Mouse (Mus musculus) forebrain, postnatal 0 days (tissue): ENCODE results near the gene Epsti1. TPM values are rescaled to one million over a fixed set of nuclear protein-coding genes. Genes with fewer than 3 reads are reported as not detected.

Experiments used
- ATAC-seq: fragments of 200-750 bp; cut with Nextera tagmentation; 2 replicates; pipeline ENCODE4 v1.8.0; 2017; ENCODE audit warnings: mild to moderate bottlenecking, moderate library complexity
- DNase-seq: peaks from one replicate; pipeline ENCODE4 v3.0.0-alpha.2; 2015
- H3K27ac ChIP-seq: fragments of 300-500 bp; sonication (generic); 2 replicates; pipeline ENCODE4 v1.5.1; 2014; ENCODE audit warnings: low read depth, mild to moderate bottlenecking, antibody characterized with exemption, low read length, moderate library complexity, mixed read lengths
- H3K27me3 ChIP-seq: fragments of 300-500 bp; sonication (generic); 2 replicates; pipeline ENCODE4 v1.6.1; 2014; ENCODE audit warnings: mild to moderate bottlenecking, low read length, mixed read lengths; ENCODE audit not compliant: insufficient read depth
- H3K36me3 ChIP-seq: fragments of 300-500 bp; sonication (generic); 2 replicates; pipeline ENCODE4 v1.6.1; 2014; ENCODE audit warnings: mild to moderate bottlenecking, moderate library complexity; ENCODE audit not compliant: insufficient read depth
- H3K4me1 ChIP-seq: fragments of 300-500 bp; sonication (generic); 2 replicates; pipeline ENCODE4 v1.6.1; 2014; ENCODE audit warnings: antibody characterized with exemption; ENCODE audit not compliant: insufficient read depth
- H3K4me2 ChIP-seq: fragments of 300-500 bp; sonication (generic); 2 replicates; pipeline ENCODE4 v1.6.1; 2014; ENCODE audit warnings: low read depth, mild to moderate bottlenecking, moderate library complexity
- H3K4me3 ChIP-seq: fragments of 300-500 bp; sonication (generic); 2 replicates; pipeline ENCODE4 v1.5.1; 2014; ENCODE audit warnings: low read depth, low read length, mixed read lengths
- H3K9ac ChIP-seq: fragments of 300-500 bp; sonication (generic); 2 replicates; pipeline ENCODE4 v1.6.1; 2014; ENCODE audit warnings: mild to moderate bottlenecking
- H3K9me3 ChIP-seq: fragments of 300-500 bp; sonication (generic); 2 replicates; pipeline ENCODE4 v1.6.1; 2016; ENCODE audit warnings: low read length
- CTCF ChIP-seq: sonication (generic); IDR thresholded peaks from 2 replicates; pipeline ENCODE4 v1.5.1; 2016; ENCODE audit warnings: antibody characterized with exemption, control low read depth, low read depth
- WGBS: fragments of 180-500 bp; shearing (Covaris S2); extraction: QIAGEN DNeasy Blood & Tissue Kit; methylation state at CpG from one replicate; pipeline ENCODE4 v1.1.7; 2014; 5-methylcytosine and 5-hydroxymethylcytosine counted together
- polyA plus RNA-seq: library from polyadenylated mRNA; unstranded; fragments of >200 nt; fragmentation: Nextera tagmentation; extraction: Ambion mirVana; gene quantifications from 2 replicates; pipeline ENCODE4 v1.2.1, GENCODE M21; 2015
- total RNA-seq: library from RNA; depleted of rRNA; stranded (reverse); fragments of >200 nt; gene quantifications from 2 replicates; pipeline ENCODE4 v1.2.3, GENCODE M21; 2014

Epsti1 gene
- total and polyA plus RNA-seq, 2 experiments from 2014 or later, result 0.33 to 0.97 TPM

DNA sequence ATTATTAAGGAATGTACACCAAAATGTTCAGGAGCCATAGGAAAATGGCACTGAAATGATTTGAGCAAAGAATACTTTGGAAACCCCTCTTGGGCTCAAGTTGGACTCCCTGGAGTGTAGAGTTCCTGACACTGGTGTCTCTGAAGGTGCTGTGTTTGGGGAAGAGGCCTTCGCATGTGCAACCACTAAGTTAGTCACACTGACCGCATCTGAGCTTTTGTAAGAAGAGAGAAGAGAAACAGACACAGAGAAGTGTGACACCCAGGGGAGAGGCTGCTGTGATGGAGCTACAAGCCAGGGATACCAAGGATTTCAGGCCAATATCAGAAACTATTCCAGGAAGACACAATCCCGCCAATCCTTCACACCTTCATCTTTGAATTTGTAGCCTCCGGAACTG, 17.1 kb upstream of the Epsti1 start:
- H3K4me2 ChIP-seq, result no peak overlapping the region
- no peak overlapping the region for H3K9ac ChIP-seq
- no peak overlapping the region for H3K4me3 ChIP-seq
- WGBS, result 86% methylated on average over 4 of the region's 4 CpGs
- no peaks in the 10 kb centered on the region for H3K36me3 ChIP-seq
- ATAC-seq (no peak), DNase-seq (no peak)
- no peak for TF ChIP-seq CTCF
- no peaks in the 10 kb centered on the region for H3K9me3 ChIP-seq
- no peaks in the 10 kb centered on the region for H3K4me1 ChIP-seq
- H3K27ac ChIP-seq, result no peak overlapping the region
- no peaks in the 10 kb centered on the region for H3K27me3 ChIP-seq

DNA sequence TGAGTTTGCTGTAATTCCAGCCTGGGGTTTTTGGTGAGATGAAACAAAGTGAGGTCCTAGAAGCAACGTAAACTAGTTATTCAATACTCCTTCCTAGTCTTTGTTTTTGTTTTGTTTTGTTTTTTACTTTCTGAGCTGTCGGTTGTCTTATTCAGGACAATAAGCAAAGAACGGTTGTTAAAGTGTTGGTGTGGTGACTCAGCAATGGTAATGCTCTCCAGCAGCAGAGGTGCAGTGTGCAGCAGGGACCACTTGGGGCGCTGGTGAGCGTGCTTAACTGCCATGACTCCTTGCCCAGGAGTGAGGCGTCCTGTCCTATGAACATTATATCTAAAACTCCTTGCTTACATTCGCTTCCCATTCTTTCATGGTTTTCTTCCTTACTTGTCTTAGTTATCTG, 14.1 kb upstream of the Epsti1 start:
- Histone ChIP-seq H3K9ac (no peak overlapping the region), H3K27me3 (no peaks in the 10 kb centered on the region), H3K4me2 (no peak overlapping the region), H3K27ac (no peak overlapping the region), H3K4me1 (no peaks in the 10 kb centered on the region), H3K36me3 (no peaks in the 10 kb centered on the region), H3K4me3 (no peak overlapping the region), H3K9me3 (no peaks in the 10 kb centered on the region)
- DNase-seq, result no peak
- no peak for ATAC-seq
- peak; percentile 21; the same call in 1 of the 2 replicates for TF ChIP-seq CTCF
- 83% methylated on average over 7 of the region's 7 CpGs for WGBS

DNA sequence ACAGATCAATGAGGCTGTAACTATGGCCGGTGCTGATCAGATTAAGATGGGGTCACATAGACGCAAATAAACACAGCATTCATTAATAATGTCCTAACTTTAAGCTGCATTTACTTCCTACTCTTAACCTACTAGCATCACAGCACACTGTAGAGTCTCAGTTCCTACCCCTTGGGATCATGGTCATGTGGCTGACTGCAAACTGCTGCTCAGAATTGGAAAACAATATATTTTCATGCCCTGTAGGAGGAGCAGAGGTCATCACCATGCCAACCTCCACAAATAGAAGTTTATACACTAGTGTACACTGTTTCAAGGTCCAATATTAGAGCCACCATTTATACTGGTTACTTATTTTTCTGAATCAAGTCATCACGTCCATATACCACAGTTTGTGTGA, 8.1 kb upstream of the Epsti1 start:
- no peak overlapping the region for H3K27ac ChIP-seq
- no peaks in the 10 kb centered on the region for H3K9me3 ChIP-seq
- H3K36me3 ChIP-seq, result no peaks in the 10 kb centered on the region
- H3K9ac ChIP-seq, result no peak overlapping the region
- no peaks in the 10 kb centered on the region for H3K4me1 ChIP-seq
- DNase-seq (no peak), ATAC-seq (no peak)
- H3K27me3 ChIP-seq, result no peaks in the 10 kb centered on the region
- 86% methylated on average over 3 of the region's 3 CpGs for WGBS
- no peak overlapping the region for H3K4me2 ChIP-seq
- no peak for TF ChIP-seq CTCF
- H3K4me3 ChIP-seq, result no peak overlapping the region

GRCm38 (mm10) chr14:77902541-77902940, 1.5 kb upstream of the Epsti1 start:
- H3K4me2 ChIP-seq, result no peak overlapping the region
- H3K9ac ChIP-seq, result no peak overlapping the region
- ATAC-seq, result no peak
- no peaks in the 10 kb centered on the region for H3K36me3 ChIP-seq
- H3K4me1 ChIP-seq, result 0 out of 2 replicates have a peak, but pooled peaks cover 6% of the 10 kb centered on the region
- no peaks in the 10 kb centered on the region for H3K27me3 ChIP-seq
- H3K9me3 ChIP-seq, result no peaks in the 10 kb centered on the region
- no peak for TF ChIP-seq CTCF
- 95% methylated on average over 3 of the region's 3 CpGs for WGBS
- no peak overlapping the region for H3K4me3 ChIP-seq
- no peak for DNase-seq
- H3K27ac ChIP-seq, result no peak overlapping the region

- no peak overlapping the region for H3K9ac ChIP-seq
- peak; percentile 12; the same call in 1 of the 2 replicates for ATAC-seq
- peak; percentile 52 for DNase-seq
- H3K27ac ChIP-seq, result no peak overlapping the region
- H3K36me3 ChIP-seq, result no peaks in the 10 kb centered on the region
- 0 out of 2 replicates have a peak overlapping the region, but pooled peaks have one; percentile 5 for H3K4me2 ChIP-seq
- no peak overlapping the region for H3K4me3 ChIP-seq
- no peak for TF ChIP-seq CTCF
- H3K27me3 ChIP-seq, result no peaks in the 10 kb centered on the region
- H3K9me3 ChIP-seq, result no peaks in the 10 kb centered on the region
- H3K4me1 ChIP-seq, result 0 out of 2 replicates have a peak, but pooled peaks cover 6% of the 10 kb centered on the region
- WGBS, result 25% methylated on average over 5 of the region's 5 CpGs
These were observed 1.4 kb downstream of the Epsti1 start for GRCm38 (mm10) chr14:77905466-77905865.

DNA sequence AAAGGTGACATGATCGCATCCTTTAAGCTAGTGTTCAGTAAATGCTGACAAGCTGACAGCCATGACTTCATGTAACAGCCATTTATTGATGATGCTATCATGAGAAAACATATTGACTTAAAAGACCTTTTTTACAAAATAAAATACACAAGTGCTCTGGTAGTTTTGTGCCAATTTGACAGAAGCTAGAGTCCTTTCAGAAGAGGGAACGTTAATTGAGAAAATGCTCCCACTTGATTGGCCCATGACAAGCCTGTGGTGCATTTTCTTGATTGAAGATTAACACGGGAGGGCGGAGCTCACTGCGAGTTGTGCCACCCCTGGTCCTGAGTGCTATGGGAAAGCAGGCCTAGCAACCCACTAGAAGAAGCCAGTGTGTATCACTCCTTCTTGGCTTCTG, 2.5 kb downstream of the Epsti1 start:
- DNase-seq, result no peak
- H3K9ac ChIP-seq, result no peak overlapping the region
- no peaks in the 10 kb centered on the region for H3K36me3 ChIP-seq
- 80% methylated on average over 5 of the region's 5 CpGs for WGBS
- H3K9me3 ChIP-seq, result no peaks in the 10 kb centered on the region
- no peak overlapping the region for H3K4me2 ChIP-seq
- H3K27me3 ChIP-seq, result no peaks in the 10 kb centered on the region
- no peak for TF ChIP-seq CTCF
- no peak overlapping the region for H3K27ac ChIP-seq
- no peak overlapping the region for H3K4me3 ChIP-seq
- H3K4me1 ChIP-seq, result 0 out of 2 replicates have a peak, but pooled peaks cover 6% of the 10 kb centered on the region
- ATAC-seq, result no peak

GRCm38 (mm10) chr14:77915776-77916175, 11.7 kb downstream of the Epsti1 start:
- DNase-seq, result no peak
- H3K9ac ChIP-seq, result no peak overlapping the region
- H3K4me3 ChIP-seq, result no peak overlapping the region
- WGBS, result 26% methylated on average over 5 of the region's 5 CpGs
- H3K4me2 ChIP-seq, result no peak overlapping the region
- ATAC-seq, result no peak
- H3K9me3 ChIP-seq, result no peaks in the 10 kb centered on the region
- no peaks in the 10 kb centered on the region for H3K27me3 ChIP-seq
- no peaks in the 10 kb centered on the region for H3K36me3 ChIP-seq
- H3K4me1 ChIP-seq, result no peaks in the 10 kb centered on the region; the same call in 1 of the 2 replicates
- TF ChIP-seq CTCF, result no peak
- peak overlapping the region; percentile 35; the same call in 1 of the 2 replicates for H3K27ac ChIP-seq
